Comparison of ENCODE assay signal across 8 mouse cellular contexts in the genomic region with DNA sequence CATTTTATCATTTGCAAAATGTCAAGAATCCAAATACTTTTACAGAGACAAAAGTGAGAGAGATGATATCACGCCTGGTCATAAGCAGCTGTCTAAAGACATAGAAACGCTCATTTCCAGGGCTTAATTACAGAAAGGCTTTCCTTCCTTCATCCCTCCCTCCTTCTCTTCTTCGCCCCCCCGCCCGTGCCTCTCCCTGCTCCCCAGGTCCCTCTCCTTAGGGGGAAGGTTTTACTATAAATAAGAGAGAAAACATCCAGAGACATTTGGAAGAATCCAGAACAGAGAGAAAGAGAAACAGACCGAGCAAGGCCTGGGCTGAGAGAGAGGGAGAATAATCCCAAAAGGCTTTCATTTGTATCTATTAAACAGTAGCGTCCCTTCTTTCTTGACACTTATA. TPM values are rescaled to one million over a fixed set of nuclear protein-coding genes. Genes with fewer than 3 reads are reported as not detected.
DNase-seq lines count a peak whose midpoint lies in the region; ATAC-seq and TF ChIP-seq lines count a peak whose summit lies in the region.

No protein-coding gene starts in this region.

- no peak for TF ChIP-seq CTCF in E14TG2a.4 (conservative IDR thresholded peaks at IDR 0.05; ENCODE audit: low read length)

- no peak overlapping the region for H3K27ac ChIP-seq in heart, embryonic 11.5 days (ENCODE audit: low read depth, low read length)
- no peak overlapping the region for H3K27ac ChIP-seq in forebrain, embryonic 16.5 days (ENCODE audit: low read length)
- H3K27ac ChIP-seq in liver, embryonic 16.5 days (ENCODE audit: low read length) = peak overlapping the region; percentile 88

- no peaks in the 10 kb centered on the region for H3K27me3 ChIP-seq in heart, embryonic 11.5 days (ENCODE audit: control insufficient read depth, insufficient read depth, low read length)
- no peaks in the 10 kb centered on the region for H3K27me3 ChIP-seq in E14TG2a.4 (ENCODE audit: insufficient read depth, low read length)
- H3K27me3 ChIP-seq in forebrain, embryonic 16.5 days (replicated peaks; ENCODE audit: control insufficient read depth, insufficient read depth, low read length) = no peaks in the 10 kb centered on the region
- no peaks in the 10 kb centered on the region for H3K27me3 ChIP-seq in liver, embryonic 16.5 days (ENCODE audit: control insufficient read depth, insufficient read depth, low read depth, low read length)

- no peak for DNase-seq in heart, postnatal 4 days
- DNase-seq in frontal cortex, postnatal 14 days (ENCODE audit: low spot score in 2 of 2) = no peak
- no peak for DNase-seq in right cerebral cortex, postnatal 14 days
- no peak for DNase-seq in MN1 (ENCODE audit: low spot score)

- peaks cover 10% of the 10 kb centered on the region for H3K4me1 ChIP-seq in heart, embryonic 11.5 days (ENCODE audit: control insufficient read depth, insufficient read depth, low read length)
- peaks cover 24% of the 10 kb centered on the region for H3K4me1 ChIP-seq in E14TG2a.4 (replicated peaks; ENCODE audit: low read depth, low read length)
- H3K4me1 ChIP-seq in forebrain, embryonic 16.5 days (replicated peaks; ENCODE audit: control insufficient read depth, insufficient read depth, low read length) = peaks cover 21% of the 10 kb centered on the region
- peaks cover 11% of the 10 kb centered on the region for H3K4me1 ChIP-seq in liver, embryonic 16.5 days (ENCODE audit: control insufficient read depth, low read depth, low read length)

- peak overlapping the region; percentile 95 for H3K4me2 ChIP-seq in heart, embryonic 11.5 days
- peak overlapping the region; percentile 67 for H3K4me2 ChIP-seq in forebrain, embryonic 16.5 days (ENCODE audit: low read length)
- peak overlapping the region; percentile 92 for H3K4me2 ChIP-seq in liver, embryonic 16.5 days (ENCODE audit: low read depth, low read length)

- peak overlapping the region; percentile 77 for H3K4me3 ChIP-seq in heart, embryonic 11.5 days (ENCODE audit: low read depth, low read length)
- peak overlapping the region; percentile 95 for H3K4me3 ChIP-seq in E14TG2a.4 (replicated peaks; ENCODE audit: low read length)
- H3K4me3 ChIP-seq in forebrain, embryonic 16.5 days (replicated peaks; ENCODE audit: low read length) = peak overlapping the region; percentile 86
- peak overlapping the region; percentile 89 for H3K4me3 ChIP-seq in liver, embryonic 16.5 days (ENCODE audit: low read depth, low read length)

- no peak for ATAC-seq in heart, embryonic 11.5 days (replicated peaks; ENCODE audit: insufficient number of reproducible peaks, low FRiP score, low TSS enrichment)
- no peak for ATAC-seq in forebrain, embryonic 16.5 days
- ATAC-seq in liver, embryonic 16.5 days (ENCODE audit: low read depth) = no peak

- H3K9me3 ChIP-seq in heart, embryonic 11.5 days (replicated peaks; ENCODE audit: control insufficient read depth, low read length) = no peaks in the 10 kb centered on the region
- H3K9me3 ChIP-seq in E14TG2a.4 (ENCODE audit: low read length) = peaks cover 32% of the 10 kb centered on the region
- H3K9me3 ChIP-seq in forebrain, embryonic 16.5 days (ENCODE audit: control insufficient read depth, low read length) = no peaks in the 10 kb centered on the region
- H3K9me3 ChIP-seq in liver, embryonic 16.5 days (replicated peaks; ENCODE audit: control insufficient read depth, low read length) = no peaks in the 10 kb centered on the region

- peaks cover 19% of the 10 kb centered on the region for H3K36me3 ChIP-seq in heart, embryonic 11.5 days (ENCODE audit: control insufficient read depth, insufficient read depth, low read length)
- peaks cover 73% of the 10 kb centered on the region for H3K36me3 ChIP-seq in E14TG2a.4 (ENCODE audit: insufficient read depth, low read length)
- H3K36me3 ChIP-seq in forebrain, embryonic 16.5 days (ENCODE audit: control insufficient read depth, insufficient read depth) = peaks cover 24% of the 10 kb centered on the region
- peaks cover 21% of the 10 kb centered on the region for H3K36me3 ChIP-seq in liver, embryonic 16.5 days (ENCODE audit: control insufficient read depth, insufficient read depth)

- 18% methylated on average over 7 of the region's 7 CpGs for WGBS in heart, embryonic 11.5 days (ENCODE audit: insufficient replicate concordance)
- 11% methylated on average over 7 of the region's 7 CpGs for WGBS in forebrain, embryonic 16.5 days
- 8% methylated on average over 7 of the region's 7 CpGs for WGBS in liver, embryonic 16.5 days (ENCODE audit: insufficient replicate concordance)

- peak overlapping the region; percentile 84 for H3K9ac ChIP-seq in heart, embryonic 11.5 days (ENCODE audit: low read depth, low read length)
- peak overlapping the region; percentile 93 for H3K9ac ChIP-seq in forebrain, embryonic 16.5 days (replicated peaks; ENCODE audit: low read depth, low read length)
- H3K9ac ChIP-seq in liver, embryonic 16.5 days (ENCODE audit: low read depth, low read length) = peak overlapping the region; percentile 88

RNA-seq across cellular contexts. Expression of a gene that starts 0.7 kb away (rescaled TPM):
- 31.9 and 34.3 TPM in 2 replicates for polyA plus RNA-seq in heart, embryonic 11.5 days (2014; fragmentation: Nextera tagmentation; extraction: Ambion mirVana)
- total RNA-seq in heart, postnatal 4 days (2021) = 10 to 100 TPM; 14.6 to 17.9 TPM
- polyA plus RNA-seq in forebrain, embryonic 16.5 days (2015; fragmentation: Nextera tagmentation; extraction: Ambion mirVana) = 54.5 and 62.0 TPM in 2 replicates
- 15.5 and 16.5 TPM in 2 replicates for polyA plus RNA-seq in liver, embryonic 16.5 days (2015; fragmentation: Nextera tagmentation; extraction: Ambion mirVana)

RNA-seq across cellular contexts. Expression of a gene that starts 1.0 kb away (rescaled TPM):
- 37.3 and 42.1 TPM in 2 replicates for polyA plus RNA-seq in heart, embryonic 11.5 days (2014; fragmentation: Nextera tagmentation; extraction: Ambion mirVana)
- 10 to 100 TPM; 45.3 to 45.8 TPM for total RNA-seq in heart, postnatal 4 days (2021)
- polyA plus RNA-seq in forebrain, embryonic 16.5 days (2015; fragmentation: Nextera tagmentation; extraction: Ambion mirVana) = 72.7 and 76.3 TPM in 2 replicates
- 22.2 and 23.3 TPM in 2 replicates for polyA plus RNA-seq in liver, embryonic 16.5 days (2015; fragmentation: Nextera tagmentation; extraction: Ambion mirVana)

RNA-seq across cellular contexts. Expression of a gene that starts 13.4 kb away (rescaled TPM):
- 0.14 TPM in 1 of 2 replicates, not detected in the other for polyA plus RNA-seq in heart, embryonic 11.5 days (2014; fragmentation: Nextera tagmentation; extraction: Ambion mirVana)
- not detected for total RNA-seq in heart, postnatal 4 days (2021)
- polyA plus RNA-seq in forebrain, embryonic 16.5 days (2015; fragmentation: Nextera tagmentation; extraction: Ambion mirVana) = 0.62 and 1.7 TPM in 2 replicates
- not detected in 2 replicates for polyA plus RNA-seq in liver, embryonic 16.5 days (2015; fragmentation: Nextera tagmentation; extraction: Ambion mirVana)

RNA-seq across cellular contexts. Expression of a gene that starts 43.1 kb away (rescaled TPM):
- polyA plus RNA-seq in heart, embryonic 11.5 days (2014; fragmentation: Nextera tagmentation; extraction: Ambion mirVana) = 1.0 and 1.4 TPM in 2 replicates
- total RNA-seq in heart, postnatal 4 days (2021) = under 1 TPM; 0.38 to 0.90 TPM
- 3.3 and 4.7 TPM in 2 replicates for polyA plus RNA-seq in forebrain, embryonic 16.5 days (2015; fragmentation: Nextera tagmentation; extraction: Ambion mirVana)
- polyA plus RNA-seq in liver, embryonic 16.5 days (2015; fragmentation: Nextera tagmentation; extraction: Ambion mirVana) = 1.6 and 1.8 TPM in 2 replicates

RNA-seq across cellular contexts. Expression of a gene that starts 46.9 kb away (rescaled TPM):
- polyA plus RNA-seq in heart, embryonic 11.5 days (2014; fragmentation: Nextera tagmentation; extraction: Ambion mirVana) = 0.24 and 0.54 TPM in 2 replicates
- total RNA-seq in heart, postnatal 4 days (2021) = under 1 TPM in 1 of 2 experiments, not detected in 1; 0.34 TPM
- polyA plus RNA-seq in forebrain, embryonic 16.5 days (2015; fragmentation: Nextera tagmentation; extraction: Ambion mirVana) = 116 and 179 TPM in 2 replicates
- polyA plus RNA-seq in liver, embryonic 16.5 days (2015; fragmentation: Nextera tagmentation; extraction: Ambion mirVana) = not detected in 2 replicates
